Mouse (Mus musculus): ENCODE results near the gene 6430550D23Rik. TPM values are rescaled to one million over a fixed set of nuclear protein-coding genes. Genes with fewer than 3 reads are reported as not detected.

The 6430550D23Rik gene
- under 1 TPM in 1 of 2 experiments, not detected in 1; 0.25 TPM for total RNA-seq (2021)
- long read RNA-seq, experiment 1 = 0 reads
- long read RNA-seq, experiment 2 = 0 reads

- DNase-seq = peak; percentile 98 to 99
Observed at GRCm38 (mm10) chr2:156007888-156008532, at the start of gene 6430550D23Rik, which contains the start of gene Ergic3. Gene 6430550D23Rik (minus strand): TSS chr2:156007977. Gene Ergic3 (plus strand): TSS chr2:156008045.

- DNase-seq = no peak
Observed at GRCm38 (mm10) chr2:156052816-156053215, 45.0 kb upstream of the 6430550D23Rik start, which contains the start of gene Fer1l4. Gene Fer1l4 (minus strand): TSS chr2:156052947.

GRCm38 (mm10) chr2:156047929-156048328, 40.2 kb upstream of the 6430550D23Rik start:
- no peak for DNase-seq

GRCm38 (mm10) chr2:156042903-156043302, 35.1 kb upstream of the 6430550D23Rik start:
- DNase-seq = no peak

- DNase-seq = no peak
Observed at GRCm38 (mm10) chr2:156039390-156039789, 31.6 kb upstream of the 6430550D23Rik start.

- DNase-seq = no peak
Observed at GRCm38 (mm10) chr2:156025482-156025881, 17.7 kb upstream of the 6430550D23Rik start.

GRCm38 (mm10) chr2:156021765-156022164, 14.0 kb upstream of the 6430550D23Rik start:
- no peak for DNase-seq

- DNase-seq = no peak
Observed at GRCm38 (mm10) chr2:156021219-156021618, 13.4 kb upstream of the 6430550D23Rik start.

- no peak for DNase-seq
Observed at GRCm38 (mm10) chr2:156018106-156018505, 10.3 kb upstream of the 6430550D23Rik start.

GRCm38 (mm10) chr2:156005393-156005792, 2.4 kb downstream of the 6430550D23Rik start:
- DNase-seq = no peak

- DNase-seq = peak; percentile 68 to 76
Observed at GRCm38 (mm10) chr2:155991863-155992321, 15.9 kb downstream of the 6430550D23Rik start.

GRCm38 (mm10) chr2:155991151-155991550, 16.6 kb downstream of the 6430550D23Rik start:
- peak in 1 of 2 experiments; percentile 7 for DNase-seq

- no peak for DNase-seq
Observed at GRCm38 (mm10) chr2:155989085-155989484, 18.7 kb downstream of the 6430550D23Rik start.

GRCm38 (mm10) chr2:155987131-155987530, 20.6 kb downstream of the 6430550D23Rik start:
- no peak for DNase-seq

GRCm38 (mm10) chr2:155985776-155986175, 22.0 kb downstream of the 6430550D23Rik start:
- no peak for DNase-seq

- DNase-seq = peak; percentile 50 to 72
Observed at GRCm38 (mm10) chr2:155979328-155979991, 28.3 kb downstream of the 6430550D23Rik start.

GRCm38 (mm10) chr2:155974087-155974731, 33.6 kb downstream of the 6430550D23Rik start:
- no peak for DNase-seq

GRCm38 (mm10) chr2:155973348-155973747, 34.4 kb downstream of the 6430550D23Rik start:
- no peak for DNase-seq

- peak in 1 of 2 experiments; percentile 40 for DNase-seq
Observed at GRCm38 (mm10) chr2:155962991-155963390, 44.8 kb downstream of the 6430550D23Rik start.

GRCm38 (mm10) chr2:155961862-155962261, 45.9 kb downstream of the 6430550D23Rik start:
- no peak for DNase-seq

- DNase-seq = no peak
Observed at GRCm38 (mm10) chr2:155959981-155960380, 47.8 kb downstream of the 6430550D23Rik start.

Data from heart, adult 18-20 months (tissue).